Mouse (Mus musculus): ENCODE measurements around the gene Ghrhr.

GRCm38 (mm10) chr6:55418746-55419410, 42.8 kb downstream of the Ghrhr start:
- TF ChIP-seq POLR2A (IDR thresholded peaks at IDR 0.05; ENCODE audit: control insufficient read depth, extremely low read depth, insufficient read depth, low read length, poor library complexity) (no peak), CTCF (IDR thresholded peaks at IDR 0.05; ENCODE audit: borderline replicate concordance, control insufficient read depth, extremely low read depth, insufficient read depth, low read length, poor library complexity) (no peak)
